Mouse (Mus musculus): ENCODE data around the gene Eif3g. TPM values are rescaled to one million over a fixed set of nuclear protein-coding genes. Genes with fewer than 3 reads are reported as not detected.

Gene Eif3g
- polyA plus RNA-seq, 1 experiment from 2014 or later, result 283 TPM

DNA sequence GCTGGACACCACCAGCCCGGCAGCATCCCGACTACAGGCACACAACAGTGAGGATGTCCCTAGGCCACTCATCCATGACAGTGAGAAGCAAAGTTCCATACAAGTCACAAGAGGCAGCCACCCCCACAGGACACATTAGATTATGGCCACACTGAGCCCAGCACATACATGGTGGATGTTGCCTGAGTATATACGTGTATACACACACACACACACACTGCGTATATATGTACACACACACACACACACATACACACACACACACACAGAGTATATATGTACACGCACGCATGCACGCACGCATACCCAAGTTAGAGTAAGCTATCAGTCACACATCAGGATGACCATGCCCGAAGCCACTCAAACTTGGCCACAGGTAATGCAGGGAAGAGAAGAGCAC is 3.0 kb downstream of the Eif3g start:
- H3K4me1 ChIP-seq, result peaks cover 11% of the 10 kb centered on the region; the same call in 1 of the 2 replicates
- no peak overlapping the region for H3K27ac ChIP-seq
- H3K36me3 ChIP-seq, result peaks cover 57% of the 10 kb centered on the region
- no peak overlapping the region for H3K4me3 ChIP-seq (replicated peaks)
- H3K27me3 ChIP-seq (replicated peaks), result no peaks in the 10 kb centered on the region
- no peak overlapping the region for H3K4me2 ChIP-seq
- no peak overlapping the region for H3K9ac ChIP-seq
- ATAC-seq (ENCODE audit: insufficient read depth, low FRiP score, low read depth), result no peak
- no peaks in the 10 kb centered on the region for H3K9me3 ChIP-seq
- WGBS, result 91% methylated on average over 9 of the region's 9 CpGs

DNA sequence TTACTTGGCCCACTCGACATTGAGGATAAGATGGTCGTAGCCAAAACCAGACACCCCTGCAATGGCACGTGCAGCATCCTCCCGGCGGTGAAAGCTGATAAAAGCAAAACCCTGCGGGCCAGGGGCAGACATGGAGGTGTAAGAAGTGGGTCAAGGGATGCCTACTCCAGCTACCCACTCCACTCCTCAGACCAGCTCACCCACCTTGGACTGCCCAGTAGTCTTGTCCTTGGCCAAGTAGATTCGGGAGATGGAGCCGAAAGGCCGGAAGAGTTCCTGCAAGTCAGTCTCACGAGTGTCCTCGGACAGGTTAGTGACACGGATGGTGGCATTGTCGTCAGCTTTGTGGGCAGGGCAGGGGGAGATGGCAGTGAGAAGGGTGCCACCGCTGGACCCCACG is 3.8 kb downstream of the Eif3g start:
- peaks cover 65% of the 10 kb centered on the region for H3K36me3 ChIP-seq

DNA sequence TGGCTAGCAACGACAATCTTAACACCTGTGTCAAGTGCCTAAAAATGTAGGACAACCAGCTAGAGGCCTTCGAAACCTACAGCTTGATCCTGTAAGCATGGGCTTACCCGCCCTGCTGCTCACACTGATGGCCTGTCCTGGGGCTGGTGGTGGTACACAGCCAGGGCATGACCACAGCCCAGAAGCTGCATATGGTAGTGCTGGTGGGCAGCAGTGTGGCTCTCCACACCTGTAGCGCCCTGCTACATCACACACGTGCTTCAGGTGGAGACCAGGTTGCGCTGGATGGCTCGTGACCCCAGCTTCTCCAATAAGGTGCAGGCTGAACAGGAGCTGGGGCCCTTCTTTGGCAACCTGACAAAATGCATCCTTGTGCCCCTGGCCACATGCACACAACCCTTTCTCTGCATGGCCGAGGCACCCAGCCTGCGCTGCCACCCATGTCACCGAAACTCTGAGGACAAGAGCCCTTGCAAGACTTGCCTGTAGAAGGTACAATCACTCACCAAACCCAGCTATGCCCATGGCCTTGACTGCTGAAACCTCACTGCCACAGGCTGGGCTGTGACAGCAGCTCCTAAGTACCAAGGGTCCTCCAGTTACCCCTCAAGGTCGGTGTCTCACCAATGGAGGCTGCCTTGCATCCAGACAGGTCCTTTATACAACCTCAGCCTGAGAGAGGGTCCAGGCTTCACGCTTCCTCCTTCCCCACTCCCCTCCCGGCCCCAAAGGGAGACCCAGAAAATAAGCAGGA is 4.7 kb downstream of the Eif3g start:
- Histone ChIP-seq H3K36me3 (peaks cover 69% of the 10 kb centered on the region), H3K9me3 (no peaks in the 10 kb centered on the region), H3K9ac (no peak overlapping the region), H3K27ac (no peak overlapping the region), H3K4me1 (peaks cover 17% of the 10 kb centered on the region), H3K27me3 (replicated peaks) (no peaks in the 10 kb centered on the region), H3K4me2 (no peak overlapping the region), H3K4me3 (replicated peaks) (no peak overlapping the region)
- no peak for ATAC-seq (ENCODE audit: insufficient read depth, low FRiP score, low read depth)
- WGBS, result 82% methylated on average over 13 of the region's 13 CpGs

More for the DNA sequence above, 3.8 kb downstream of the Eif3g start:
- Histone ChIP-seq H3K27me3 (replicated peaks) (no peaks in the 10 kb centered on the region), H3K4me3 (replicated peaks) (no peak overlapping the region), H3K9ac (no peak overlapping the region), H3K9me3 (no peaks in the 10 kb centered on the region), H3K4me2 (no peak overlapping the region), H3K4me1 (peaks cover 12% of the 10 kb centered on the region), H3K27ac (no peak overlapping the region)
- no peak for ATAC-seq (ENCODE audit: insufficient read depth, low FRiP score, low read depth)
- 90% methylated on average over 15 of the region's 15 CpGs for WGBS

DNA sequence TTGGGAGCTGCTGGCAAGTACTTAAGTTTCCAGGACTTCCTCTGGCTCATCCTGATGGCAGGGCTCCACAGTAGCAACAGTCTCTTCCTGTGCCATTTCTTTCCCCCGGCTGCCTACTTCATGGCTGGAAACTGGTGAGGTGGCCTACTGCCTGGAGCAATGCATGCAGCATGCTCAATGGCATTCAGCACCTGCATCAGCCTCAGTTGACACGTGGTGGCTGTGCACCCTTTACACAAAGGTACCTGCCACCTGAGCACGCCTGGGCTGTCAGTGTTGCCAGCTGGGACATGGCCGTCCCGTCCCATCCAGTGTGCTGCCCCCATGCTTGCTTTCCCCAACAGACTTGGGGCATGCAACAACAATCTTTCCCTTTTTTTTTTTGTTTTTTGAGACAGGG is 5.4 kb downstream of the Eif3g start:
- no peak overlapping the region for H3K4me3 ChIP-seq (replicated peaks)
- no peak overlapping the region for H3K27ac ChIP-seq
- 53% methylated on average over 5 of the region's 5 CpGs for WGBS

DNA sequence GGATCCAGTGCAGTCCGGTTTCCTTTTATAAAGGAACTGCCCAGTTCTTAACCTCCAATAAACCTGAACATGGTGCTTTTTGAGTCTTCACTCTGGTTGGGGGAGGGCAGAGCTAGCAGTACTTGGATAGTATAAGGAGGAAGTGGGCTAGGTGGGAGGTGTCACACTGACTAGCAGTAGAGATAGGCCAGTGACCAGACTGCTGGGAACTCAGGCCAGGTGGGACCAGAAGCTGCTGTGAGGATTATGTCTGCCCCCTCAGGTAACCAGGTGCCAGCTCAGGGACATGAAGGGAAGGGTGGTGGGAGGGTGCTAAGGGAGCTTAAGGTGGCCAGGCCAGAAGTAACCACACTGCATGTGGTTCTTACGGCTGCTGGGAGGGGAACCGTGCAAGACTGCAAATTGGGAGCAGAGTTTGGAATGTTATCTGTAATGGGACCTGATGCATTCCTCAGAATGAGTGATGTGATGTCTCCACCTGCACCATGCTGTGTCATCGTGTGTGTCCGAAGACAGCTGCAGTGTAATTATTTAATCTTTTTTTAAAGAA is 6.2 kb downstream of the Eif3g start:
- Histone ChIP-seq H3K27me3 (replicated peaks) (no peaks in the 10 kb centered on the region), H3K4me1 (peaks cover 9% of the 10 kb centered on the region), H3K27ac (no peak overlapping the region), H3K4me2 (no peak overlapping the region), H3K9me3 (no peaks in the 10 kb centered on the region), H3K4me3 (replicated peaks) (no peak overlapping the region), H3K9ac (no peak overlapping the region), H3K36me3 (peaks cover 69% of the 10 kb centered on the region)
- WGBS, result 53% methylated on average over 5 of the region's 5 CpGs
- no peak for ATAC-seq (ENCODE audit: insufficient read depth, low FRiP score, low read depth)

More for the DNA sequence above, 5.4 kb downstream of the Eif3g start:
- Histone ChIP-seq H3K9me3 (no peaks in the 10 kb centered on the region), H3K4me1 (peaks cover 17% of the 10 kb centered on the region), H3K4me2 (no peak overlapping the region), H3K27me3 (replicated peaks) (no peaks in the 10 kb centered on the region), H3K9ac (no peak overlapping the region), H3K36me3 (peaks cover 69% of the 10 kb centered on the region)
- no peak for ATAC-seq (ENCODE audit: insufficient read depth, low FRiP score, low read depth)

DNA sequence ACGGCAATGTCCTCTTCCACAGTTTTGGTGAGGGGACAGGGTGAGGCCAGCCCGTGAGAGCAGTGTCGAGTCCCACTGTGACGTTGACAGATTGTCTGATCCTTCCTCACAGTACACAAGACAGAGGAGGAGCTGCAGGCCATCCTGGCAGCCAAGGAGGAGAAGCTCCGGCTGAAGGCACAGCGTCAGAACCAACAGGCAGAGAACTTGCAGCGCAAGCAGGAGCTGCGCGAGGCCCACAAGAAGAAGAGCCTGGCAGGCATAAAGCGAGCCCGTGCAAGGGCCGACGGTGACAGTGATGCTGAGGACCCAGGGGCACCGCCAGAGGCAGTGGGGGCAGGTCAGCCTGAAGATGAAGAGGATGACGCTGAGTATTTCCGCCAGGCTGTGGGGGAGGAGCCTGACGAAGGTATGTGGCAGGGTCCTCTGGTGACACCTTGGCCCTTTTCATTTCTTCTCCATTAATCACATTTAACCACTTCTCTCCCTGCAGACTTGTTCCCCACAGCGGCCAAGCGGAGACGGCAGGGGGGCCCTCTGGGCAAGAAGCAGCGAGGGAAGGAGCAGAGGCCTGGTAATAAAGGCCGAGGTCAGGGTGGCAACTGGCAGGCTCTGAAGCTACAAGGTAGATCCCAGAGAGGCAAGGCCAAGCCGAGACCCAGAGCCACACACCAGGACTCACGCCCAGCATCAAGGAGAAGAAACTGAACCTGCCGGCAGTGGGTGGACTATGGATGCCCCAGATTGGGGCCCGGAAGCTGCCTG is 6.9 kb downstream of the Eif3g start:
- 69% methylated on average over 26 of the region's 26 CpGs for WGBS

DNA sequence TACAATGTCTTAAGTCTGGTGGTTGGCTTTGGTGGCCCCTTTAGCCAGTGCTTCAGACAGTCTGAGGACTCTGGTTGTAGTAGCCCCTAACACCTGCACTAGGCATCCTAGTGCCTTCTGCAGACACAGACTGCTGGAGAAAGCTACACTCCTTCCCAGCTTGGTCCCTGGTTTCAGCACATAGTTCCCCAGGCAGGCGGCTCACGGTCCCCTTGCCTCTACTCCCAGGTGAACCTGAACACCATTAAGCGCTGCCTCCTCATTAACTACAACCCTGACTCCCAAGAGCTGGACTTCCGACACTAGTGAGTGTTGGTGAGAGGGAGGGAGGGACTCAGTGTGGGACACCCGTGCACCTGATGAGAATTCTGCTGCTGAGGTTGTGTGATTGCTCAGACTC is 8.0 kb downstream of the Eif3g start:
- Histone ChIP-seq H3K36me3 (peaks cover 60% of the 10 kb centered on the region), H3K27me3 (replicated peaks) (no peaks in the 10 kb centered on the region), H3K4me1 (peaks cover 6% of the 10 kb centered on the region), H3K4me3 (replicated peaks) (no peak overlapping the region), H3K4me2 (no peak overlapping the region), H3K9me3 (no peaks in the 10 kb centered on the region), H3K9ac (no peak overlapping the region), H3K27ac (no peak overlapping the region)
- 94% methylated on average over 5 of the region's 5 CpGs for WGBS
- ATAC-seq (ENCODE audit: insufficient read depth, low FRiP score, low read depth), result no peak

More for the DNA sequence above, 6.9 kb downstream of the Eif3g start:
- Histone ChIP-seq H3K4me2 (no peak overlapping the region), H3K4me1 (peaks cover 6% of the 10 kb centered on the region), H3K27me3 (replicated peaks) (no peaks in the 10 kb centered on the region), H3K36me3 (peaks cover 69% of the 10 kb centered on the region), H3K4me3 (replicated peaks) (no peak overlapping the region), H3K9ac (no peak overlapping the region), H3K27ac (no peak overlapping the region), H3K9me3 (no peaks in the 10 kb centered on the region)
- ATAC-seq (ENCODE audit: insufficient read depth, low FRiP score, low read depth), result no peak

DNA sequence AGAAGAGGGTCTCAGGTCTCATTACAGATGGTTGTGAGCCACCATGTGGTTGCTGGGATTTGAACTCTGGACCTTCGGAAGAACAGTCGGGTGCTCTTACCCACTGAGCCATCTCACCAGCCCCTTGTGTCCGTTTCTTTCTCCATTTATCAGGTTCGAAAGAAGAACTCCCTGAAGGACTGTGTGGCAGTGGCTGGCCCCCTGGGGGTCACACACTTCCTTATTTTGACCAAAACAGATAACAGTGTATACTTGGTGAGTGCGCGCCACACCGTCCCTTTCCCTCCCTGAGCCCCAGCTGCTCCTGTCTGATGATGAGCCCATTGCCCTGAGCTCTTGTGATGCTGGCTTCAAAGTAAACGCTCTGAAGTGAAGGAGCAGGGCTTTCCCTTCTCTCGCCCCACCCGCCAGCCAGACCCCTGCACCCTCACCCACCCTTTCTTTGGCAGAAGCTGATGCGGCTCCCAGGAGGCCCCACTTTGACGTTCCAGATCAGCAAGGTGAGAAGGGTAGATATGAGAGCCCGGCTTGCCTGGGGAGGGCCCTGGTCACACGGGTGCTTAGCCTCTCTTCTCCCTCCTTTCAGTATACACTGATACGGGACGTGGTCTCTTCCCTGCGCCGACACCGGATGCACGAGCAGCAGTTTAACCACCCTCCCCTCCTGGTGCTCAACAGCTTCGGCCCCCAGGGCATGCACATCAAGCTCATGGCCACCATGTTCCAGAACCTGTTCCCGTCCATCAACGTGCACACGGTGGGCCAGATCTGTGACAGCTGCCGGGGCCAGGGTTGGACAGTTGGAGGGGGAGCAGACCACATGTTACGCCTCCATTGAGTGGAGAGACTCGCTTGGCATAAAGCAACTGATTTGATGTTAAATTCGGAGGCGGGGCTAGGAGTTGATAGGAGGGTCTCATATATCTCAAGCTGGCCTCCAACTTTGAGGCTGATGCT is 9.0 kb downstream of the Eif3g start:
- peak overlapping the region; percentile 77 for H3K4me3 ChIP-seq (replicated peaks)
- ATAC-seq (ENCODE audit: insufficient read depth, low FRiP score, low read depth), result peak; percentile 15; the same call in 1 of the 2 replicates
- H3K27ac ChIP-seq, result no peak overlapping the region
- H3K4me2 ChIP-seq, result peak overlapping the region; percentile 79
- H3K27me3 ChIP-seq (replicated peaks), result no peaks in the 10 kb centered on the region
- H3K9me3 ChIP-seq, result no peaks in the 10 kb centered on the region
- H3K36me3 ChIP-seq, result peaks cover 51% of the 10 kb centered on the region
- peaks cover 6% of the 10 kb centered on the region for H3K4me1 ChIP-seq
- WGBS, result 74% methylated on average over 29 of the region's 29 CpGs
- peak overlapping the region; percentile 12; the same call in 1 of the 2 replicates for H3K9ac ChIP-seq

DNA sequence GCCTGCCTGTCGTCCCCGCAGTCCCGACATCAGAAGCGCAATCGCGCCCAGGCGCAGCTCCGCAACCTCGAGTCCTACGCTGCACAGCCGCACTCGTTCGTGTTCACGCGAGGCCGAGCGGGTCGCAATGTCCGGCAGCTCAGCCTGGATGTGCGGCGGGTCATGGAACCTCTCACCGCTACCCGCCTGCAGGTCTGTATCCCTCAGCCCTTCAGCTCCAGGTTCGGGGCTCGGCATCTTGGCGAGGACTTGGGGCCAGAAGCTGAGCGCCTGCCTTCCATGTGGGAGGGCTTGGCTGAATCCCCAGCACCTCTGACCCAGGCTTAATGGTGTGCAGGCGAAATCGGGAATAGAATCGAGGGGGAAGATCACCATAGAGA is 10.0 kb downstream of the Eif3g start:
- peak overlapping the region; percentile 77 for H3K4me3 ChIP-seq (replicated peaks)
- H3K27ac ChIP-seq, result peak overlapping the region; percentile 70
- H3K9me3 ChIP-seq, result no peaks in the 10 kb centered on the region
- no peaks in the 10 kb centered on the region for H3K27me3 ChIP-seq (replicated peaks)
- WGBS, result under 1% methylated on average over 30 of the region's 30 CpGs
- H3K9ac ChIP-seq, result peak overlapping the region; percentile 84
- H3K4me2 ChIP-seq, result peak overlapping the region; percentile 79
- peaks cover 40% of the 10 kb centered on the region for H3K36me3 ChIP-seq
- ATAC-seq (ENCODE audit: insufficient read depth, low FRiP score, low read depth), result no peak
- peaks cover 6% of the 10 kb centered on the region for H3K4me1 ChIP-seq

DNA sequence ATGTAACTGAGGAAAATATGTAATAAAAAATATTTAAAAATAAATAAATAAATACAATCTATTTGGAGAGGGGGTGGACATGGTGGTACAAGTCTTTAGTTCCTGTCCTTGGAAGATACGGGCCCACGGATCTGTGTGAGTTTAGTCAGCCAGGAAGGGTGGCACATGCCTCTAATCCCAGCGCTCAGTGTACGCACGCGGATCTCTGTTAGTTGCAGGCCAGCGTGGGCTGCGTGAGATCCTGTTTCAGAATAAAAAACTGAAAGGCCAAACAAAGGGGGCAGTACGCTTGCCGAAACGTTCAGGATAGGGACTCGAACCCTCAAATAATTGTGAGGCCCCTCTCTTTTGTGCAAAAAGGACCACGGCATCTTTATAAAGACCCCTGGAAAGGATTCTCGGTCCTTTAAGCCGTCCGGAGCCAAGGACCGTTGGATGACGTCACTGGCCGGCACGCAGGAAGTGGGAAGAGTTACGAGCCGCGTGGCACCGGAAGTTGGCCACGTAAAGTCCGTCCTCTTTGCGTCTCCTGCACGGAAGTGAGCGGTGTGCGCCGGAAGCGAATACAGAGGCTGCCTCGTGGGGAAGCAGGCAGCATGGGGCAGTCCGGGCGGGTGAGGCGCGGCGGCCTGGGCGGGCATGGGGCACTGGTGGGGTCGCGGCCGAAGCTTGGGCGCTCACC is 10.6 kb downstream of the Eif3g start, which contains the start of gene Ppan:
Gene Ppan (plus strand): TSS at position 472 of the 682 bp plus-strand sequence.
- Histone ChIP-seq H3K36me3 (peaks cover 36% of the 10 kb centered on the region), H3K4me1 (peaks cover 6% of the 10 kb centered on the region), H3K27me3 (replicated peaks) (no peaks in the 10 kb centered on the region), H3K9ac (peak within 1 kb of the TSS; percentile 84), H3K27ac (peak within 1 kb of the TSS; percentile 91), H3K9me3 (no peaks in the 10 kb centered on the region), H3K4me3 (replicated peaks) (peak within 1 kb of the TSS; percentile 77), H3K4me2 (peak within 1 kb of the TSS; percentile 79)
- WGBS, result 0% methylated on average over 41 of the region's 43 CpGs
- peak; percentile 97 for ATAC-seq (ENCODE audit: insufficient read depth, low FRiP score, low read depth)

DNA sequence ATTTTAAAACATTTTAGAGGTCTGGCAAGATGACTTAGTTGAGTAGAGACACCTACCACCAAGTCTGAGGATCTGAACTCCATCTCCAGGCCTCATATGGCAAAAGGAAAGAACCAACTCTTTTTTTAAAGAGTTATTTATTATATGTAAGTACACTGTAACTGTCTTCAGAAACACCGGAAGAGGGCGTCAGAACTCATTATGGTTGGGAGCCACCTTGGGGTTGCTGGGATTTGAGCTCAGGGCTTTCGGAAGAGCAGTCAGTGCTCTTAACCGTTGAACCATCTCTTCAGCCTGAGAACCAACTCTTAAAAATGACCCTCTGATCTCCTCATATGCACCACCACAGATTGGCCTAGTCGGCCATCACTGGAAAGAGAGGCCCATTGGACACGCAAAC is 11.2 kb downstream of the Eif3g start:
- WGBS, result 87% methylated on average over 6 of the region's 6 CpGs
- H3K4me1 ChIP-seq, result peaks cover 6% of the 10 kb centered on the region
- no peak for ATAC-seq (ENCODE audit: insufficient read depth, low FRiP score, low read depth)
- peaks cover 30% of the 10 kb centered on the region for H3K36me3 ChIP-seq
- no peak overlapping the region for H3K4me3 ChIP-seq (replicated peaks)
- H3K4me2 ChIP-seq, result no peak overlapping the region; the same call in 1 of the 2 replicates
- no peaks in the 10 kb centered on the region for H3K27me3 ChIP-seq (replicated peaks)
- no peak overlapping the region for H3K27ac ChIP-seq
- H3K9me3 ChIP-seq, result no peaks in the 10 kb centered on the region
- H3K9ac ChIP-seq, result no peak overlapping the region

Measured in stomach, embryonic 15.5 days (tissue).